19 mouse cellular contexts compared by ENCODE assay signal in the genomic region with DNA sequence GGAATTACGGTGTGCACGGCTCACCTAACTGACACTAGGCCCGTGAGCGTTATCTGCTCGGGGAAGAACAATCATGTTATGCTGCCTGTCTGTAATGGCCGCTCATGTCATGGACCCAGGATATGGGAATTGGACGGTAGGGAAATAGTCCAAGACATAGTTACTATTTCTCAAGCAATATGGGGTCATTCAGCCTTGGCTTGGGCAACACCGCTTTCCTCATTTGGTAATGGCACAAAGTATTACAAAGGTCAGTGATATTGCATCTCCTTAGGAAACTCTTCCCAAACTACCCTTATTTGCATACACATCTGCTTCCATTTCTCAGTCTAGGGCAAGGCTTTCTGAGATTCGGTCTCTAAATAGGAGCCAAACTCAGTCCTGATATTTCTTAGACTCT. TPM values are rescaled to one million over a fixed set of nuclear protein-coding genes. Genes with fewer than 3 reads are reported as not detected.
DNase-seq lines count a peak whose midpoint lies in the region; ATAC-seq and TF ChIP-seq lines count a peak whose summit lies in the region.
"Had no signal": no experiment of that assay in that cellular context is flagged by ENCODE, and none has a peak within 500 bp of the region (broad histone marks: within the 10 kb centered on the region; RNA-seq: fewer than 3 reads in every experiment).

No protein-coding gene starts in this region.

- no peak overlapping the region for H3K9ac ChIP-seq in intestine, embryonic 16.5 days (ENCODE audit: low read depth, low read length)
- no peak overlapping the region for H3K9ac ChIP-seq in intestine, embryonic 15.5 days
- no peak overlapping the region for H3K9ac ChIP-seq in midbrain, embryonic 11.5 days (ENCODE audit: low read length)
- H3K9ac ChIP-seq: embryonic facial prominence, embryonic 13.5 days; forebrain, embryonic 12.5 days; heart, embryonic 12.5 days; hindbrain, embryonic 14.5 days had no signal

- DNase-seq in cerebellum, adult 11 months: no peak
- DNase-seq in midbrain, embryonic 11.5 days (ENCODE audit: low spot score, missing footprints): no peak
- DNase-seq: cerebellum, adult 11-12 months; cerebellum, adult 9-10 months; cerebellum, postnatal 25 days; gastrocnemius, postnatal 10 days; heart, adult 2 months; kidney, adult 11 months had no signal

- no peak for TF ChIP-seq CTCF in bone marrow, adult 2 months (IDR thresholded peaks at IDR 0.05; ENCODE audit: control insufficient read depth, insufficient read depth, low read length)
- no peak for TF ChIP-seq CTCF in small intestine, adult 2 months (IDR thresholded peaks at IDR 0.05; ENCODE audit: extremely low read depth, insufficient read length, insufficient replicate concordance, low read depth, low read length)

- no peaks in the 10 kb centered on the region for H3K36me3 ChIP-seq in intestine, embryonic 16.5 days (ENCODE audit: control insufficient read depth, insufficient read depth, low read length)
- 0 out of 2 replicates have a peak, but pooled peaks cover 4% of the 10 kb centered on the region for H3K36me3 ChIP-seq in intestine, embryonic 15.5 days
- peaks cover 4% of the 10 kb centered on the region for H3K36me3 ChIP-seq in small intestine, adult 2 months (ENCODE audit: control insufficient read depth, insufficient read depth, low read length)
- H3K36me3 ChIP-seq in midbrain, embryonic 11.5 days (ENCODE audit: control insufficient read depth, insufficient read depth, low read length): no peaks in the 10 kb centered on the region

- no peak overlapping the region for H3K4me3 ChIP-seq in intestine, embryonic 16.5 days (ENCODE audit: low read length)
- no peak overlapping the region for H3K4me3 ChIP-seq in intestine, embryonic 15.5 days (replicated peaks)
- no peak overlapping the region for H3K4me3 ChIP-seq in bone marrow, adult 2 months (replicated peaks; ENCODE audit: control insufficient read depth, low read depth, low read length)
- no peak overlapping the region for H3K4me3 ChIP-seq in small intestine, adult 2 months (ENCODE audit: low read depth, low read length)
- H3K4me3 ChIP-seq in midbrain, embryonic 11.5 days (ENCODE audit: low read depth, low read length): no peak overlapping the region
- H3K4me3 ChIP-seq: embryonic facial prominence, embryonic 13.5 days; forebrain, embryonic 12.5 days; heart, adult 2 months; heart, embryonic 12.5 days; hindbrain, embryonic 10.5 days had no signal

- no peak for TF ChIP-seq POLR2A in bone marrow, adult 2 months (IDR thresholded peaks at IDR 0.05; ENCODE audit: borderline replicate concordance, control insufficient read depth, low read depth, low read length)
- TF ChIP-seq POLR2A in small intestine, adult 2 months (IDR thresholded peaks at IDR 0.05; ENCODE audit: low read depth, low read length): no peak

- no peak overlapping the region for H3K4me2 ChIP-seq in intestine, embryonic 16.5 days (ENCODE audit: low read depth, low read length)
- no peak overlapping the region for H3K4me2 ChIP-seq in intestine, embryonic 15.5 days (replicated peaks)
- no peak overlapping the region for H3K4me2 ChIP-seq in midbrain, embryonic 11.5 days
- H3K4me2 ChIP-seq: embryonic facial prominence, embryonic 13.5 days; forebrain, embryonic 12.5 days; heart, embryonic 12.5 days; hindbrain, embryonic 14.5 days had no signal

- H3K27me3 ChIP-seq in intestine, embryonic 16.5 days (replicated peaks; ENCODE audit: control insufficient read depth, insufficient read depth, low read length): no peaks in the 10 kb centered on the region
- H3K27me3 ChIP-seq in intestine, embryonic 15.5 days (replicated peaks): no peaks in the 10 kb centered on the region
- no peaks in the 10 kb centered on the region for H3K27me3 ChIP-seq in small intestine, adult 2 months (ENCODE audit: control insufficient read depth, insufficient read depth, low read length)
- peaks cover 3% of the 10 kb centered on the region; the same call in 1 of the 2 replicates for H3K27me3 ChIP-seq in midbrain, embryonic 11.5 days (ENCODE audit: control insufficient read depth, insufficient read depth, low read length)
- H3K27me3 ChIP-seq: embryonic facial prominence, embryonic 13.5 days; forebrain, embryonic 12.5 days; heart, embryonic 12.5 days had no signal

- H3K4me1 ChIP-seq in intestine, embryonic 16.5 days (ENCODE audit: control insufficient read depth, insufficient read depth, low read length): peaks cover 33% of the 10 kb centered on the region
- peaks cover 24% of the 10 kb centered on the region for H3K4me1 ChIP-seq in intestine, embryonic 15.5 days (replicated peaks)
- peaks cover 4% of the 10 kb centered on the region; the same call in 1 of the 2 replicates for H3K4me1 ChIP-seq in bone marrow, adult 2 months (ENCODE audit: control insufficient read depth, insufficient read depth, low read length)
- H3K4me1 ChIP-seq in small intestine, adult 2 months (ENCODE audit: control insufficient read depth, insufficient read depth, insufficient read length, low read length): peaks cover 25% of the 10 kb centered on the region; the same call in 1 of the 2 replicates
- H3K4me1 ChIP-seq in midbrain, embryonic 11.5 days (ENCODE audit: control insufficient read depth, insufficient read depth, low read length): peaks cover 40% of the 10 kb centered on the region

- 87% methylated on average over 9 of the region's 9 CpGs for WGBS in intestine, embryonic 16.5 days
- 88% methylated on average over 9 of the region's 9 CpGs for WGBS in intestine, embryonic 15.5 days
- 60% methylated on average over 9 of the region's 9 CpGs for WGBS in bone marrow, adult 2 months
- 80% methylated on average over 9 of the region's 9 CpGs for WGBS in small intestine, adult 2 months
- WGBS in midbrain, embryonic 11.5 days: 89% methylated on average over 9 of the region's 9 CpGs

- no peaks in the 10 kb centered on the region for H3K9me3 ChIP-seq in intestine, embryonic 16.5 days (ENCODE audit: control insufficient read depth, low read length)
- H3K9me3 ChIP-seq in intestine, embryonic 15.5 days: no peaks in the 10 kb centered on the region
- no peaks in the 10 kb centered on the region for H3K9me3 ChIP-seq in midbrain, embryonic 11.5 days (ENCODE audit: control insufficient read depth, low read length)
- H3K9me3 ChIP-seq: embryonic facial prominence, embryonic 13.5 days; forebrain, embryonic 12.5 days; heart, embryonic 12.5 days; hindbrain, embryonic 10.5 days had no signal

- 0 out of 2 replicates have a peak, but pooled peaks have one; percentile 14 for ATAC-seq in intestine, embryonic 16.5 days
- no peak for ATAC-seq in intestine, embryonic 15.5 days
- ATAC-seq in granulocyte monocyte progenitor cell, adult 5-6 weeks (replicated peaks; ENCODE audit: poor library complexity, severe bottlenecking): peak; percentile 44
- no peak for ATAC-seq in midbrain, embryonic 11.5 days (ENCODE audit: low FRiP score)
- ATAC-seq: forebrain, embryonic 16.5 days had no signal

- no peak overlapping the region for H3K27ac ChIP-seq in intestine, embryonic 16.5 days (ENCODE audit: low read length)
- no peak overlapping the region for H3K27ac ChIP-seq in intestine, embryonic 15.5 days
- H3K27ac ChIP-seq in bone marrow, adult 2 months (ENCODE audit: control insufficient read depth, insufficient read depth, low read depth, low read length, poor library complexity): peak overlapping the region; percentile 31; the same call in 1 of the 2 replicates
- peak overlapping the region; percentile 68; the same call in 1 of the 2 replicates for H3K27ac ChIP-seq in small intestine, adult 2 months (ENCODE audit: insufficient read depth, low read depth, low read length)
- H3K27ac ChIP-seq in midbrain, embryonic 11.5 days (ENCODE audit: low read depth, low read length): no peak overlapping the region
- H3K27ac ChIP-seq: embryonic facial prominence, embryonic 13.5 days; forebrain, embryonic 12.5 days; heart, adult 2 months; hindbrain, embryonic 10.5 days; hindbrain, embryonic 14.5 days had no signal

RNA-seq across cellular contexts. Expression of gene Fbxl14, which starts 8.2 kb away (rescaled TPM):
- polyA plus RNA-seq in intestine, embryonic 16.5 days (2015; fragmentation: Nextera tagmentation; extraction: Ambion mirVana): 3.7 and 4.1 TPM in 2 replicates
- 4.6 and 4.7 TPM in 2 replicates for polyA plus RNA-seq in intestine, embryonic 15.5 days (2015; fragmentation: Nextera tagmentation; extraction: Ambion mirVana)
- polyA plus RNA-seq in bone marrow, adult 2 months (2011; ENCODE audit: insufficient read depth, insufficient read length, low replicate concordance, missing spikeins): 12.8 and 22.8 TPM in 2 replicates
- total RNA-seq in granulocyte monocyte progenitor cell, adult 5-6 weeks (2014; fragmentation: Nextera tagmentation): 29.0 and 34.6 TPM in 2 replicates
- total RNA-seq in granulocyte monocyte progenitor cell, adult 5-6 weeks (2017): 43.6 and 43.7 TPM in 2 replicates
- 42.7 and 79.6 TPM in 2 replicates for polyA plus RNA-seq in small intestine, adult 2 months (2012; rRNA removed)
- 5.7 and 6.6 TPM in 2 replicates for polyA plus RNA-seq in midbrain, embryonic 11.5 days (2014; fragmentation: Nextera tagmentation; extraction: Ambion mirVana)

RNA-seq across cellular contexts. Expression of gene Wnt5b, which starts 56.5 kb away (rescaled TPM):
- 4.0 and 4.8 TPM in 2 replicates for polyA plus RNA-seq in intestine, embryonic 16.5 days (2015; fragmentation: Nextera tagmentation; extraction: Ambion mirVana)
- 7.3 and 7.4 TPM in 2 replicates for polyA plus RNA-seq in intestine, embryonic 15.5 days (2015; fragmentation: Nextera tagmentation; extraction: Ambion mirVana)
- polyA plus RNA-seq in bone marrow, adult 2 months (2011; ENCODE audit: insufficient read depth, insufficient read length, low replicate concordance, missing spikeins): not detected in 2 replicates
- total RNA-seq in granulocyte monocyte progenitor cell, adult 5-6 weeks (2014; fragmentation: Nextera tagmentation): not detected in 2 replicates
- 0.93 TPM in 1 of 2 replicates, not detected in the other for total RNA-seq in granulocyte monocyte progenitor cell, adult 5-6 weeks (2017)
- 1.8 and 1.9 TPM in 2 replicates for polyA plus RNA-seq in small intestine, adult 2 months (2012; rRNA removed)
- 6.9 and 9.2 TPM in 2 replicates for polyA plus RNA-seq in midbrain, embryonic 11.5 days (2014; fragmentation: Nextera tagmentation; extraction: Ambion mirVana)

Comparison
In these comparisons a context has a peak if more than half of its experiments do, and no peak if none do; other contexts are left out.
1. ATAC-seq: peak in intestine, embryonic 16.5 days (single experiment) and granulocyte monocyte progenitor cell, adult 5-6 weeks (single experiment); none in intestine, embryonic 15.5 days (single experiment) and midbrain, embryonic 11.5 days (single experiment).
2. H3K27ac ChIP-seq: peak in bone marrow, adult 2 months (single experiment) and small intestine, adult 2 months (single experiment); none in intestine, embryonic 16.5 days (single experiment), intestine, embryonic 15.5 days (single experiment) and midbrain, embryonic 11.5 days (single experiment).